Mouse (Mus musculus) CH12.LX (cell line): Measurements from ENCODE around the gene Zfp324. TPM values are rescaled to one million over a fixed set of nuclear protein-coding genes. Genes with fewer than 3 reads are reported as not detected.

Experiments used
- DNase-seq: peaks from one replicate; pipeline ENCODE4 v3.0.0-alpha.2; 2013; ENCODE audit errors: extremely low read depth
- H3K27ac ChIP-seq: 2 replicates; pipeline ENCODE4 v1.5.1; 2012; ENCODE audit warnings: low read depth, mild to moderate bottlenecking, control low read depth, moderate library complexity; ENCODE audit not compliant: insufficient read depth
- H3K27me3 ChIP-seq: replicated peaks from 2 replicates; pipeline ENCODE3; 2012; ENCODE audit warnings: inconsistent platforms
- H3K36me3 ChIP-seq, 2 experiments: replicated peaks in 1 of 2; 2 replicates each; pipeline versions ENCODE3 to v1.6.1; 2012; ENCODE audit warnings: inconsistent platforms in 1 of 2, low read length in 1 of 2, mild to moderate bottlenecking in 1 of 2, mixed read lengths in 1 of 2, moderate library complexity in 1 of 2; ENCODE audit not compliant: control insufficient read depth in 1 of 2, insufficient read depth in 1 of 2
- H3K4me1 ChIP-seq, 2 experiments: 2 replicates each; pipeline ENCODE4 v1.6.1; 2012; ENCODE audit warnings: inconsistent platforms in 1 of 2, moderate library complexity in 1 of 2; ENCODE audit not compliant: insufficient read depth in 2 of 2, control insufficient read depth in 1 of 2
- H3K4me2 ChIP-seq: 2 replicates; pipeline ENCODE4 v1.6.1; 2012; ENCODE audit warnings: low read depth, mild to moderate bottlenecking, control low read depth; ENCODE audit not compliant: poor library complexity, insufficient read depth, severe bottlenecking
- H3K4me3 ChIP-seq, 3 experiments: fragments of 150-350 bp in 1 of 3; sonication (generic) in 1 of 3; replicated peaks in 1 of 3; 2 replicates each; pipeline versions ENCODE3 to v1.5.1; 2011 to 2012; ENCODE audit warnings: low read depth in 2 of 3, low read length in 2 of 3, mild to moderate bottlenecking in 2 of 3, moderate library complexity in 2 of 3, control low read depth in 1 of 3, improper control_type of control experiment in 1 of 3, inconsistent platforms in 1 of 3, mixed read lengths in 1 of 3; ENCODE audit not compliant: poor library complexity in 1 of 3
- H3K79me2 ChIP-seq: replicated peaks from 2 replicates; pipeline ENCODE4 v1.6.1; 2012; ENCODE audit warnings: mild to moderate bottlenecking, moderate library complexity; ENCODE audit not compliant: control insufficient read depth, poor library complexity, insufficient read depth, severe bottlenecking; ENCODE audit errors: extremely low read depth
- H3K9ac ChIP-seq: 2 replicates; pipeline ENCODE4 v1.6.1; 2012; ENCODE audit warnings: low read depth, mild to moderate bottlenecking, control low read depth, moderate library complexity; ENCODE audit not compliant: insufficient read depth
- H3K9me3 ChIP-seq: replicated peaks from 2 replicates; pipeline ENCODE3; 2012; ENCODE audit warnings: low read length, inconsistent platforms, mixed read lengths
- BHLHE40 ChIP-seq: IDR thresholded peaks from 2 replicates; pipeline ENCODE4 v1.6.1; 2011; ENCODE audit warnings: mild to moderate bottlenecking, low read depth, low read length, improper control_type of control experiment
- CTCF ChIP-seq, 2 experiments: IDR thresholded peaks in 1 of 2; conservative IDR thresholded peaks in 1 of 2; 2 replicates each; pipeline ENCODE4 v1.5.1; 2011 to 2012; ENCODE audit warnings: low read depth in 2 of 2, low read length in 2 of 2, improper control_type of control experiment in 1 of 2, inconsistent platforms in 1 of 2, mild to moderate bottlenecking in 1 of 2, moderate library complexity in 1 of 2
- EP300 ChIP-seq: IDR thresholded peaks from 2 replicates; pipeline ENCODE4 v1.6.1; 2011; ENCODE audit warnings: low read length, improper control_type of control experiment
- ETS1 ChIP-seq: conservative IDR thresholded peaks from 2 replicates; pipeline ENCODE4 v1.6.1; 2012; ENCODE audit warnings: low read depth, mild to moderate bottlenecking, inconsistent platforms, low read length, improper control_type of control experiment, moderate library complexity
- IRF4 ChIP-seq: IDR thresholded peaks from 2 replicates; pipeline ENCODE4 v1.6.1; 2014; ENCODE audit warnings: low read depth, mild to moderate bottlenecking, inconsistent platforms, low read length, improper control_type of control experiment
- JUND ChIP-seq: conservative IDR thresholded peaks from 2 replicates; pipeline ENCODE4 v1.6.1; 2011; ENCODE audit warnings: low read depth, low read length, improper control_type of control experiment
- MAFK ChIP-seq: IDR thresholded peaks from 2 replicates; pipeline ENCODE4 v1.6.1; 2011; ENCODE audit warnings: low read length, improper control_type of control experiment; ENCODE audit not compliant: insufficient replicate concordance
- MAZ ChIP-seq: IDR thresholded peaks from 2 replicates; pipeline ENCODE4 v1.6.1; 2012; ENCODE audit warnings: low read depth, mild to moderate bottlenecking, inconsistent platforms, low read length, improper control_type of control experiment, moderate library complexity
- MEF2A ChIP-seq: IDR thresholded peaks from 2 replicates; pipeline ENCODE4 v1.6.1; 2014; ENCODE audit warnings: low read depth, mild to moderate bottlenecking, inconsistent platforms, low read length, improper control_type of control experiment, borderline replicate concordance
- MYC ChIP-seq: IDR thresholded peaks from 2 replicates; pipeline ENCODE4 v1.6.1; 2011; ENCODE audit warnings: low read depth, mild to moderate bottlenecking, improper control_type of control experiment, low read length
- NELFE ChIP-seq: IDR thresholded peaks from 2 replicates; pipeline ENCODE4 v1.6.1; 2011; ENCODE audit warnings: low read depth, low read length, improper control_type of control experiment
- NRF1 ChIP-seq: IDR thresholded peaks from 2 replicates; pipeline ENCODE4 v1.6.1; 2014; ENCODE audit warnings: low read depth, mild to moderate bottlenecking, inconsistent platforms, low read length, improper control_type of control experiment, moderate library complexity
- POLR2AphosphoS2 ChIP-seq: IDR thresholded peaks from 2 replicates; pipeline ENCODE4 v1.6.1; 2011; ENCODE audit warnings: low read depth, low read length, improper control_type of control experiment
- RAD21 ChIP-seq: IDR thresholded peaks from 2 replicates; pipeline ENCODE4 v1.6.1; 2011; ENCODE audit warnings: low read depth, mild to moderate bottlenecking, low read length, improper control_type of control experiment, moderate library complexity
- RCOR1 ChIP-seq: conservative IDR thresholded peaks from 2 replicates; pipeline ENCODE4 v1.6.1; 2012; ENCODE audit warnings: low read depth, mild to moderate bottlenecking, inconsistent platforms, low read length, improper control_type of control experiment
- SMC3 ChIP-seq: IDR thresholded peaks from 2 replicates; pipeline ENCODE4 v1.6.1; 2011; ENCODE audit warnings: low read depth, low read length, improper control_type of control experiment
- UBTF ChIP-seq: IDR thresholded peaks from 2 replicates; pipeline ENCODE4 v1.6.1; 2012; ENCODE audit warnings: low read depth, mild to moderate bottlenecking, inconsistent platforms, low read length, improper control_type of control experiment, moderate library complexity
- USF1 ChIP-seq: IDR thresholded peaks from 2 replicates; pipeline ENCODE4 v1.6.1; 2014; ENCODE audit warnings: low read depth, mild to moderate bottlenecking, inconsistent platforms, low read length, improper control_type of control experiment
- USF2 ChIP-seq: conservative IDR thresholded peaks from 2 replicates; pipeline ENCODE4 v1.6.1; 2011; ENCODE audit warnings: low read depth, low read length, improper control_type of control experiment
- ZKSCAN1 ChIP-seq: IDR thresholded peaks from 2 replicates; pipeline ENCODE4 v1.6.1; 2012; ENCODE audit warnings: low read depth, inconsistent platforms, low read length, improper control_type of control experiment, borderline replicate concordance
- ZMIZ1 ChIP-seq: IDR thresholded peaks from 2 replicates; pipeline ENCODE4 v1.6.1; 2012; ENCODE audit warnings: low read depth, mild to moderate bottlenecking, inconsistent platforms, low read length, improper control_type of control experiment
- dilution Hi-C: fragments of 300-500 bp; cut with MboI; formaldehyde crosslinking; loops from 2 replicates; pipeline ENCODE4 v1.14.3; 2020; ENCODE audit warnings: low sequenced_read_pairs; ENCODE audit not compliant: extremely low pct_unique_long_range_greater_than_20kb, extremely low pct_ligation_motif_present
- in situ Hi-C: fragments of 300-500 bp; cut with MboI; formaldehyde crosslinking; loops from 3 replicates; pipeline ENCODE4 v1.14.3; 2019; ENCODE audit warnings: low sequenced_read_pairs, low pct_ligation_motif_present, low pct_unique_long_range_greater_than_20kb, mixed read lengths
- polyA plus RNA-seq: library from polyadenylated mRNA; unstranded; fragments of >175 nt; gene quantifications from 2 replicates; pipeline ENCODE4 v1.2.1, GENCODE M21; 2012; ENCODE audit warnings: low read depth; ENCODE audit not compliant: insufficient read length
- total RNA-seq, 2 experiments: library from RNA; depleted of rRNA; stranded (reverse); fragments of 300-350 nt in 1 of 2; fragments of >200 nt in 1 of 2; gene quantifications; 2 replicates each; pipeline ENCODE4 v1.2.3; 2012 to 2014

The Zfp324 gene
- total and polyA plus RNA-seq, 3 experiments: 3.8 to 7.3 (median 6.4) TPM

DNA sequence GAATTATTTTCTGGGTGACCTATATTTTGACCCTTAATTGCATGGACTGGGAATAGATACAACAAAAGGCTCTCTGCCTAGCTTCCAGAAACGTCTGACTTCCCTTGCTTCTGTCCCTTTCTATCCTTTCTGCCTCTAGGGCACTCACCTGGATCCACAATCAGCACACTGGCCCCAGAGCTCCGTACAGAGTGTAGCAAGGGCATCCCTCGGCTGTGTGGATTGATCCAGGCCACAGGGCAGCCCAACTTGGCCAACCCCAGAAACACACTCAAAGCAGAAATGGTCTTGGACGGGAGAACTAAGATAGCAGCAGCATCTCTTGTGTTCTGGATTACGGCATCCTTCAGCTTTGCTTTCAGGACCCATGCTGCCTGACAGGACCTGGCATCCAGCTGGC, 31.6 kb downstream of the Zfp324 start:
- Histone ChIP-seq H3K36me3 (no peaks in the 10 kb centered on the region), H3K27ac (no peak overlapping the region), H3K9ac (no peak overlapping the region), H3K4me1 (0 out of 4 replicates have a peak, but pooled peaks cover 0 to 3% of the 10 kb centered on the region in 2 experiments), H3K4me2 (no peak overlapping the region), H3K4me3 (no peak overlapping the region), H3K9me3 (no peaks in the 10 kb centered on the region), H3K27me3 (no peaks in the 10 kb centered on the region), H3K79me2 (no peaks in the 10 kb centered on the region)
- dilution Hi-C loops (no loop called here), in situ Hi-C loops (no loop called here)
- no peak for TF ChIP-seq POLR2AphosphoS2
- no peak for TF ChIP-seq ETS1
- DNase-seq: no peak

DNA sequence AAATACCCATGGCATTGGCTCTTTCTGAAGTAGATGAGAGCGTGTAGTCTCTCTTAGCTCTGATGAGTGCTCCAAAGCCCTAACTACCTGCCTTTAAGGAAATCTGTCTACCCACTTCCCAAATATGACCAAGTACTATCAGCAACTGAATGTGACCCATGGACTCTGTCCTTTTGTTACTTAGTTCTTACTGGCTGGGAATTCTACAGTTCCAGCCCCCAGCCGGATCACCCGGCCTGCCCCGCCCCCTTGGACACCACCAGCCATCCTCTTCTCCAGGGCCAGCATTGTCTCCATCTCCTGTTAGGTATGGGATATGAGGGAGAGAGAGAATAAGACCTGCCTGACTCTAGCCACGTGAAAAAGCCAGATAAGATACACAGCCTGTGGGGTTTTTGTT, 32.4 kb downstream of the Zfp324 start, which contains the start of gene Slc27a5:
Gene Slc27a5, minus strand, starts transcription at position 140 of the 400 bp plus-strand sequence.
- in situ Hi-C loops: no loop called here
- 0 out of 4 replicates have a peak, but pooled peaks cover 0 to 3% of the 10 kb centered on the region in 2 experiments for H3K4me1 ChIP-seq
- H3K27ac ChIP-seq: no peak within 1 kb of the TSS
- no peak within 1 kb of the TSS for H3K9ac ChIP-seq
- H3K27me3 ChIP-seq: no peaks in the 10 kb centered on the region
- no peak for DNase-seq
- no peaks in the 10 kb centered on the region for H3K9me3 ChIP-seq
- no peak within 1 kb of the TSS for H3K4me2 ChIP-seq
- no peak within 1 kb of the TSS for H3K4me3 ChIP-seq
- H3K79me2 ChIP-seq: no peaks in the 10 kb centered on the region
- H3K36me3 ChIP-seq: no peaks in the 10 kb centered on the region
- TF ChIP-seq RCOR1 (no peak), MAZ (no peak)
- dilution Hi-C loops: no loop called here

- in situ Hi-C loops (no loop called here), dilution Hi-C loops (no loop called here)
- Histone ChIP-seq H3K4me2 (no peak within 1 kb of the TSS), H3K27me3 (no peaks in the 10 kb centered on the region), H3K4me3 (no peak within 1 kb of the TSS), H3K9ac (no peak within 1 kb of the TSS), H3K36me3 (no peaks in the 10 kb centered on the region), H3K9me3 (no peaks in the 10 kb centered on the region), H3K4me1 (0 out of 4 replicates have a peak, but pooled peaks cover 0 to 3% of the 10 kb centered on the region in 2 experiments), H3K27ac (no peak within 1 kb of the TSS), H3K79me2 (no peaks in the 10 kb centered on the region)
- no peak for TF ChIP-seq USF2
- TF ChIP-seq POLR2AphosphoS2: no peak
- no peak for TF ChIP-seq ETS1
- TF ChIP-seq CTCF (conservative IDR thresholded peaks at IDR 0.05 in 1 of 2, IDR thresholded peaks at IDR 0.05 in 1 of 2; ENCODE audit: low read depth in 2 of 2, low read length in 2 of 2): no peak
- TF ChIP-seq SMC3: no peak
- no peak for TF ChIP-seq EP300
- no peak for TF ChIP-seq RAD21
- no peak for TF ChIP-seq USF1
- TF ChIP-seq IRF4: no peak
- no peak for TF ChIP-seq UBTF
- no peak for TF ChIP-seq JUND
- TF ChIP-seq MYC: no peak
- no peak for TF ChIP-seq ZKSCAN1
- TF ChIP-seq ZMIZ1: no peak
- TF ChIP-seq MEF2A: no peak
- TF ChIP-seq NRF1: no peak
- no peak for TF ChIP-seq BHLHE40
- no peak for TF ChIP-seq MAFK
- no peak for TF ChIP-seq NELFE
- no peak for DNase-seq
These were observed 33.2 kb downstream of the Zfp324 start, which contains the start of gene Trim28 for GRCm38 (mm10) chr7:12998851-12999250. Trim28 (plus strand) TSS chr7:12999114.
